Mouse (Mus musculus) left cerebral cortex, postnatal 36 days (tissue): ENCODE measurements around the gene Pole4. TPM values are rescaled to one million over a fixed set of nuclear protein-coding genes. Genes with fewer than 3 reads are reported as not detected.
"Not testable (repeated sequence)": the region's sequence is repeated elsewhere in the genome, so short reads cannot be mapped to it uniquely, and the experiment has no call there.

ENCODE experiments used
- DNase-seq, 2 experiments: peaks; one replicate each; pipeline ENCODE4 v3.0.0; 2021 to 2022; ENCODE audit warnings: low spot score in 2 of 2, mixed read lengths in 1 of 2
- intact Hi-C: fragments of 180-260 bp; cut with DNase I; formaldehyde crosslinking; loops from one replicate; pipeline ENCODE4 v1.15.1; 2025
- total RNA-seq, 2 experiments: library from RNA; stranded (reverse); gene quantifications; 2 replicates each; pipeline ENCODE4 v1.2.3; 2021

Gene Pole4
- total RNA-seq, 2 experiments from 2014 or later, result 31.4 to 32.7 TPM

- intact Hi-C loops, result no loop called here
- DNase-seq, result no peak
These were observed 57.1 kb downstream of the Pole4 start for GRCm38 (mm10) chr6:82647940-82648655.

DNA sequence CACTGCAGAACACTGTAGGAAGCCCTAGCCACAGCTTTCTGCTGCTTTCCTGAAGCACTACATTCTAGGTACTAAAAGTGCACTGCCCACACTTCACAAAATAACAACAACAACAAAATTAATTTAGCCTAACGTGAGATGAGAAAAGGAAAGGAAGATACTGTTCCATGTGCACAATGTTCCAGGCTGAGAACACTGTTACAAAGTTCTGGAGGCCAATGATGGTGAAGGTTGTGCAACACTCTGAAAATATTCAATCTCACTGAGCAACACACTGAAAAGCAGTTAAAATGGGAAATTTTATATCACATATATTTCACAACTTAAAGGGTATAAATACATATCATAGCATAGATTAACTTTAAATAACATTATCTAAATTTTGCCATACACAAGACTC is 58.2 kb downstream of the Pole4 start:
- intact Hi-C loops, result no loop called here
- no peak for DNase-seq

DNA sequence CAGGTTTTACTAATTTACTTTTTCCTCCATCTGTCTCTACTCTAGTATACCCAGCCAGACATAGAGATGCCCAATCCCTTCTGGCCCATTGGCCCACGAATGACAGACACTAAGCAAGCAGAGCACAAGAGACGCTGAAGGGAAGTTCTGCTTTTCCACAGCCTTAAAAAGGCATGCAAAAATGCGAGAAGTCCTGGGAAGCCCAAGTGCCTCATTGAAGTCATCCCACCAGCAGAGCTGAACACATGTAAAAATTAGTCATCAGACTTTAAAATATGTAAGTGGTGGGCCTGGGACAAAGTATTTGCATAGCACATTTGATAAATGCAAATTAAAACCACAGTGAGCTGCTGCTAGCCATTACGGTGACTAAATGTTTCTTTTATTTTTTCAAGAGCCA is 65.1 kb downstream of the Pole4 start:
- intact Hi-C loops, result no loop called here
- peak; percentile 19 to 27 for DNase-seq

GRCm38 (mm10) chr6:82625331-82625730 is 79.8 kb downstream of the Pole4 start:
- DNase-seq, intact Hi-C loops: not testable (repeated sequence)

GRCm38 (mm10) chr6:82613201-82613600 is 92.0 kb downstream of the Pole4 start:
- intact Hi-C loops, result no loop called here
- DNase-seq, result no peak

DNA sequence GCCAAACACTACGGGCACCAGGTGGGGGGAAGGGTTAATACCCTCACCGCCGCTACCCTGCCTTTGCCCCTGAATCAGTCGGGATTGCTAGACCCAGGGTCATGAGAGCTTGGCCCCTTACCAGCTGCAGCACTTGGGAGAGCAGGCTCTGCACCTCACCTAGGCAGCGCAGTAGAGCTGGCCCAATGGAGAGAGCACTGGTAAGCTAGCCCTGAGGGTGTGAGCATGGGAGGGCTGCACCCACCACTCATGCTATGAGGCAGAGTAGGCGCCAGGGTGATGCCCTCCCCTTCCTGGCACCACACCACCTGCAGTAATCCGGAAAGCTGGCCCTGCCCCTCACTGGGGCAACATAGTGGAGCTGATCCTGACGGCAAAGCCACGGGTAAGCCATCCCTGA is 94.1 kb downstream of the Pole4 start:
- no peak for DNase-seq
- intact Hi-C loops, result no loop called here

DNA sequence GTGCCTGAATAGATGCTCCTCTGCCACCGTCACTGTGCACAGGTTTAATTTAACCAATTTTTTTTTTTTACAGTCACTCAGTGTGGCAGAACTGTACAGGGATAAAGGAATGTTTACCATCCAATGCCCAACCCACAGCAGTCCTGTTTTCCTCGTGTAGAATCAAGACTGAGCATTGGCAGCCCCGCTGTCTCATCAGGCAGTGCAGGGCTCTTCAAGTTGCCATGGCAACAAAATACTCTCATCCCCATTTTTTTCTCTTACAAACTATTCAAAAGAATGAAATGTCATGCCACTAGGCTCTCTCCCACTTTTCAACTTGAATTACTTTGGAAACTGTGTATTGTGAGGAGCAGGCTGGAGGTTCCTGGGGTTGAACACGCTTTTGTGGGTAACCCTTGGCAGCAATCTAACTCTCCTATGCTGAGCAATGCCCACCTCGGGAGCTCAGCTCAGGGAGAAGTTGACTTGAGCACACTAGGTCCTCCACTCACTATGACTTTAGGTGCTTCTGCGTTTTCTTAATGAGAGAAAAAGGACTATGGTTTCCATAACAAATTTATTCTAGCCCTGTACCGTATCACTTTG is 95.7 kb downstream of the Pole4 start:
- no peak for DNase-seq
- intact Hi-C loops, result loop anchor here (2.0 to 10.0 kb wide), 2 partner anchors 93 to 485 kb away; no protein-coding TSS in a partner anchor

DNA sequence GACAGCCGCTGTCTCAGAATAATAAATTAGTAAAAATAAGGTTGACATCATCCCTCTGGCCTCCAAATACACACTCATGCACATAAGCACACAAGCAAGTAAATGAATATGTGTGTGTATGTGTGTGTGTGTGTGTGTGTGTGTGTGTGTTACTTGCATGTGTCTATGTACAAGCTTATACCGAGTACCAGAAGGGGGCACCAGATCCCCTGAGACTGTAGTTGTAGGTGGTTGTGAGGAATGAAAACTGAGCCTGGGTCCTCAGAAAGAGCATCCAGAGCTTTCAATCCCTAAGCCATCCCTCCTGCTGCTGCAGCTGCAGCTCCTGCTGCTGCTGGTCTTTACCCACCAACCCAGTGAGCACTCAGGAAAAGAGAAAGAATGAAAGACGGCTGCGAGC is 96.4 kb downstream of the Pole4 start:
- DNase-seq, result no peak
- intact Hi-C loops, result loop anchor here (2.0 to 10.0 kb wide), 2 partner anchors 94 to 484 kb away; no protein-coding TSS in a partner anchor

- intact Hi-C loops, result loop anchor here (10.0 kb wide), 1 partner anchor 480 kb away; no protein-coding TSS in a partner anchor
- no peak for DNase-seq
These were observed 100.4 kb downstream of the Pole4 start for GRCm38 (mm10) chr6:82604791-82605190.

DNA sequence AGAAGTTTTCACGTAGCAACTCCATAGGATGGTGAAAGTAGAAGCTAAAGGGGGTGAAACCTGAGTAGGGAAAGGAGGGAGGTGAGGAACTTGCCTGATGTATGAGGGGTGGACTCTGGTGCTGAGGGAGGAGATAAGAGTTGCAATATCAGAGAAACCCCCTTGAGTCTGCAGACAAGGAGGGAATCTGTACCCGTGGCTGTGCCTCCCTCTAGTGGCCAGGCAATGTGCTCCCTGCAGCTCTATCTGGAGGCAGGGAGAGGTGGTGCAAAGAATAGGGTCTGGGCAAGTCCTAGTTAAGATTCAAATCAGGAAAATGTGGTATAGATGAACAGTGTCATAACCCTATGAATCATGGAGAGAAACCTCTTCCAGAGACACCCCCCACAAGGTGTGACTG is 101.5 kb downstream of the Pole4 start:
- intact Hi-C loops, result loop anchor here (2.0 to 10.0 kb wide), 2 partner anchors 479 to 627 kb away; no protein-coding TSS in a partner anchor
- DNase-seq, result peak; percentile 34 to 43

DNA sequence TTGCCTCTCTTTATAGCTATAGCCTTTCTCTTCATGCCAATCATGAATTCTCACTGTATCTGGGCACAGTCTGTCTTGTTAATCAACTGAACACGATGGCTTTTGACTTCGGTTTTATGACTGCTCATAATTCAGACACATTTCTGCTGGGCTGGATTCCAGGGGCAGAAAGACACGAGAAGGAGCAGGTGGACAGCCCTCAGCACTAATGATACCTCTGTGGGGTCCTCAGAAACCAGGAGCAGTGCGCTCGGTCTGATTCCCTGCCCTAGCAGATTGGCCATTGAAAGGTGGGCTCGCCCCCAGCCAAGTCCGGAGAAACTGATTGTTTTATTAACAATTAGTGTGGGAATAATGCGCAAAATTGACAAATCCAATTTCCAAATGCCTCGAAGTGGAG is 101.9 kb downstream of the Pole4 start:
- intact Hi-C loops, result loop anchor here (2.0 to 10.0 kb wide), 2 partner anchors 478 to 626 kb away; no protein-coding TSS in a partner anchor
- DNase-seq, result no peak

DNA sequence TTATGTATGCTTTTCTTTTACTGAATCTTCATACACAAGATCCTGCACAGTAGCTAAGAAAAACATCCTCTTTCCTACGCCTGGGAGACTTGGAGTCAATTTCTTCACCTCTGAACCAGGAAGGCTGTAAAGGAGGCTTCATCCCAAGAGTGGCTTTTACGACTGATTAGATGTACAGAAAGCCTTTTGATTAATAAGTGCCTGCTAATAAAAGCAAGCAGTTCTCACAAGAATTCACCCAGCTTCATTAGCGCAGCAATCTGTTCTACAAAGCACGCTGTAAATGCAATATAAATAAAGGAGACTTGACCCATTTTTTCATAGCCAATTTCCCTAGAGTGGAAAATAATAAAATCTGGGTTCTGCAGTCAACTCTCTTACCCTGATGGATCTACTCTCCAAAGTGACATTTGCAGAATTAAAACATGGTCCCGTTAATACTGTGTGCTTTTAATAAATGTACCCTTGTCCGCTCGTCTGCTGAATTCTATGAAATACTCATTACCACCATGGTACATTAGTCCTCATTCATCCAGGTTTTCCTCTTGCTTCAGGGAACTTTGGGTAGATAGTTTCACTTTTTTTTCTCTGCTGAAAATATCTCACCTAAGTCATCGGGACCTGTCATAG is 109.6 kb downstream of the Pole4 start:
- intact Hi-C loops, result no loop called here
- DNase-seq, result no peak

- intact Hi-C loops, result no loop called here
- DNase-seq, result no peak
These were observed 115.8 kb downstream of the Pole4 start for GRCm38 (mm10) chr6:82589387-82589786.

DNA sequence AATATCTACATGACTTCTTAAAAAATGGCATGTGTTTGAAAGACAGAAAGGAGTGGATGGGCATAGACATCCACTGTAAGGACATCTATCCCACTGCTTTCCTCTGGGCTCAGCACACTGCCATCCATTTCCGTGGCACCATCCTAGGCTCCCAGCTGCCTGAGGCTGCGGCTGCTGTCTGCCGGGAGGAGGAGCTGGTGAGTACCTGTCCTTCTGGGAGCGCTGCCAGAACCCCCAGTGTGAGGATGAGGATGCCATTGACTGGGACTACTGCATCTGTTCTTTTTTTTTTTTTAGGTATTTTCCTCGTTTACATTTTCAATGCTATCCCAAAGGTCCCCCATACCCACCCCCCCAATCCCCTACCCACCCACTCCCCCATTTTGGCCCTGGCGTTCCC is 119.8 kb downstream of the Pole4 start:
- intact Hi-C loops, result no loop called here
- DNase-seq, result no peak

GRCm38 (mm10) chr6:82575445-82575844 is 129.7 kb downstream of the Pole4 start:
- intact Hi-C loops, result no loop called here
- no peak for DNase-seq

Other genes with a start within 250 kb of the Pole4 start
- gene Hk2, start 69.1 kb upstream of the Pole4 start, total RNA-seq, result 1 to 10 TPM; 3.2 to 5.6 TPM
- gene Sema4f, start 234.4 kb upstream of the Pole4 start, total RNA-seq, result 10 to 100 TPM; 37.2 to 39.0 TPM
- under 1 TPM in 1 of 2 experiments, not detected in 1; 0.22 TPM for gene M1ap, start 241.5 kb upstream of the Pole4 start, total RNA-seq